Mouse (Mus musculus) liver, embryonic 16.5 days (tissue): ENCODE measurements around the gene Lpar2. TPM values are rescaled to one million over a fixed set of nuclear protein-coding genes. Genes with fewer than 3 reads are reported as not detected.

Experiments
- ATAC-seq: fragments of 200-750 bp; cut with Nextera tagmentation; 2 replicates; pipeline ENCODE4 v1.8.0; 2017; ENCODE audit warnings: low read depth, mild to moderate bottlenecking, moderate number of reproducible peaks, moderate library complexity
- H3K27ac ChIP-seq: fragments of 300-500 bp; sonication (generic); 2 replicates; pipeline ENCODE4 v1.5.1; 2014; ENCODE audit warnings: mild to moderate bottlenecking, low read length
- H3K27me3 ChIP-seq: fragments of 300-500 bp; sonication (generic); 2 replicates; pipeline ENCODE4 v1.6.1; 2014; ENCODE audit warnings: low read depth, low read length, mixed read lengths; ENCODE audit not compliant: control insufficient read depth, insufficient read depth
- H3K36me3 ChIP-seq: fragments of 300-500 bp; sonication (generic); 2 replicates; pipeline ENCODE4 v1.6.1; 2014; ENCODE audit warnings: mild to moderate bottlenecking; ENCODE audit not compliant: control insufficient read depth, insufficient read depth
- H3K4me1 ChIP-seq: fragments of 300-500 bp; sonication (generic); 2 replicates; pipeline ENCODE4 v1.6.1; 2014; ENCODE audit warnings: low read depth, low read length, mixed read lengths; ENCODE audit not compliant: control insufficient read depth
- H3K4me2 ChIP-seq: fragments of 300-500 bp; sonication (generic); 2 replicates; pipeline ENCODE4 v1.6.1; 2014; ENCODE audit warnings: low read depth, low read length, mixed read lengths
- H3K4me3 ChIP-seq: fragments of 300-500 bp; sonication (generic); 2 replicates; pipeline ENCODE4 v1.5.1; 2014; ENCODE audit warnings: low read depth, mild to moderate bottlenecking, low read length
- H3K9ac ChIP-seq: fragments of 300-500 bp; sonication (generic); 2 replicates; pipeline ENCODE4 v1.6.1; 2014; ENCODE audit warnings: low read depth, low read length
- H3K9me3 ChIP-seq: fragments of 300-500 bp; sonication (generic); replicated peaks from 2 replicates; pipeline ENCODE4 v1.6.1; 2016; ENCODE audit warnings: low read length; ENCODE audit not compliant: control insufficient read depth
- WGBS: fragments of 180-500 bp; shearing (Covaris S2); extraction: QIAGEN DNeasy Blood & Tissue Kit; methylation state at CpG from one replicate; pipeline ENCODE4 v1.1.7; 2014; ENCODE audit not compliant: insufficient replicate concordance; 5-methylcytosine and 5-hydroxymethylcytosine counted together
- polyA plus RNA-seq: library from polyadenylated mRNA; unstranded; fragments of >200 nt; fragmentation: Nextera tagmentation; extraction: Ambion mirVana; gene quantifications from 2 replicates; pipeline ENCODE4 v1.2.1, GENCODE M21; 2015

The Lpar2 gene
- polyA plus RNA-seq, 1 experiment from 2014 or later: 0.07 TPM

- no peaks in the 10 kb centered on the region for H3K9me3 ChIP-seq
- 67% methylated on average over 11 of the region's 11 CpGs for WGBS
Observed at GRCm38 (mm10) chr8:69870003-69870765, 48.0 kb downstream of the Lpar2 start.

GRCm38 (mm10) chr8:69870907-69871306 is 48.7 kb downstream of the Lpar2 start:
- ATAC-seq: no peak
- Histone ChIP-seq H3K4me1 (no peaks in the 10 kb centered on the region), H3K4me2 (no peak overlapping the region), H3K27me3 (no peaks in the 10 kb centered on the region), H3K9me3 (no peaks in the 10 kb centered on the region), H3K4me3 (no peak overlapping the region), H3K9ac (no peak overlapping the region), H3K36me3 (no peaks in the 10 kb centered on the region), H3K27ac (no peak overlapping the region)
- WGBS: 75% methylated on average over 6 of the region's 6 CpGs

More at GRCm38 (mm10) chr8:69870003-69870765, 48.0 kb downstream of the Lpar2 start:
- Histone ChIP-seq H3K27me3 (no peaks in the 10 kb centered on the region), H3K9ac (no peak overlapping the region), H3K4me2 (no peak overlapping the region), H3K4me3 (no peak overlapping the region), H3K4me1 (no peaks in the 10 kb centered on the region), H3K36me3 (no peaks in the 10 kb centered on the region), H3K27ac (no peak overlapping the region)
- ATAC-seq: no peak

GRCm38 (mm10) chr8:69874155-69874554 is 51.9 kb downstream of the Lpar2 start:
- no peak overlapping the region for H3K27ac ChIP-seq
- no peaks in the 10 kb centered on the region for H3K36me3 ChIP-seq
- peaks cover 2% of the 10 kb centered on the region; the same call in 1 of the 2 replicates for H3K27me3 ChIP-seq
- no peak overlapping the region for H3K9ac ChIP-seq
- no peaks in the 10 kb centered on the region for H3K4me1 ChIP-seq
- no peak overlapping the region for H3K4me2 ChIP-seq
- WGBS: 10% methylated on average over 9 of the region's 9 CpGs
- no peak overlapping the region for H3K4me3 ChIP-seq
- no peak for ATAC-seq
- no peaks in the 10 kb centered on the region for H3K9me3 ChIP-seq

- ATAC-seq: no peak
- Histone ChIP-seq H3K9me3 (no peaks in the 10 kb centered on the region), H3K4me2 (no peak overlapping the region), H3K27me3 (peaks cover 7% of the 10 kb centered on the region), H3K36me3 (no peaks in the 10 kb centered on the region), H3K4me1 (no peaks in the 10 kb centered on the region), H3K9ac (no peak overlapping the region), H3K4me3 (no peak overlapping the region), H3K27ac (no peak overlapping the region)
- 62% methylated on average over 13 of the region's 13 CpGs for WGBS
Observed at GRCm38 (mm10) chr8:69874654-69875053, 52.4 kb downstream of the Lpar2 start.

GRCm38 (mm10) chr8:69876097-69876496 is 53.9 kb downstream of the Lpar2 start:
- no peak overlapping the region for H3K27ac ChIP-seq
- no peaks in the 10 kb centered on the region for H3K9me3 ChIP-seq
- peaks cover 22% of the 10 kb centered on the region for H3K27me3 ChIP-seq
- H3K4me1 ChIP-seq: no peaks in the 10 kb centered on the region
- 40% methylated on average over 10 of the region's 10 CpGs for WGBS
- no peak overlapping the region for H3K4me2 ChIP-seq
- no peak for ATAC-seq
- no peak overlapping the region for H3K4me3 ChIP-seq
- no peak overlapping the region for H3K9ac ChIP-seq
- H3K36me3 ChIP-seq: no peaks in the 10 kb centered on the region

- no peaks in the 10 kb centered on the region; the same call in 1 of the 2 replicates for H3K9me3 ChIP-seq
- 66% methylated on average over 10 of the region's 10 CpGs for WGBS
- H3K36me3 ChIP-seq: no peaks in the 10 kb centered on the region
- peaks cover 30% of the 10 kb centered on the region for H3K27me3 ChIP-seq
- H3K4me2 ChIP-seq: no peak overlapping the region
- peaks cover 5% of the 10 kb centered on the region for H3K4me1 ChIP-seq
- no peak overlapping the region for H3K9ac ChIP-seq
- no peak overlapping the region for H3K4me3 ChIP-seq
- no peak for ATAC-seq
- H3K27ac ChIP-seq: no peak overlapping the region
Observed at GRCm38 (mm10) chr8:69876967-69877366, 54.7 kb downstream of the Lpar2 start.

GRCm38 (mm10) chr8:69877396-69877795 is 55.2 kb downstream of the Lpar2 start:
- Histone ChIP-seq H3K27me3 (peaks cover 35% of the 10 kb centered on the region), H3K4me2 (no peak overlapping the region), H3K9me3 (no peaks in the 10 kb centered on the region; the same call in 1 of the 2 replicates), H3K27ac (no peak overlapping the region), H3K4me1 (peaks cover 8% of the 10 kb centered on the region), H3K9ac (no peak overlapping the region), H3K36me3 (no peaks in the 10 kb centered on the region), H3K4me3 (no peak overlapping the region)
- WGBS: 58% methylated on average over 4 of the region's 4 CpGs
- ATAC-seq: no peak

GRCm38 (mm10) chr8:69877992-69878391 is 55.8 kb downstream of the Lpar2 start:
- H3K36me3 ChIP-seq: no peaks in the 10 kb centered on the region
- 47% methylated on average over 3 of the region's 3 CpGs for WGBS
- ATAC-seq: no peak
- peaks cover 41% of the 10 kb centered on the region for H3K27me3 ChIP-seq
- H3K4me2 ChIP-seq: no peak overlapping the region
- no peak overlapping the region for H3K9ac ChIP-seq
- peaks cover 8% of the 10 kb centered on the region for H3K4me1 ChIP-seq
- no peaks in the 10 kb centered on the region; the same call in 1 of the 2 replicates for H3K9me3 ChIP-seq
- H3K4me3 ChIP-seq: no peak overlapping the region
- no peak overlapping the region for H3K27ac ChIP-seq

GRCm38 (mm10) chr8:69879678-69880077 is 57.4 kb downstream of the Lpar2 start:
- peaks cover 8% of the 10 kb centered on the region for H3K4me1 ChIP-seq
- H3K4me3 ChIP-seq: no peak overlapping the region
- no peak overlapping the region for H3K4me2 ChIP-seq
- peaks cover 57% of the 10 kb centered on the region for H3K27me3 ChIP-seq
- no peak for ATAC-seq
- no peak overlapping the region for H3K27ac ChIP-seq
- WGBS: 44% methylated on average over 8 of the region's 8 CpGs
- no peaks in the 10 kb centered on the region for H3K36me3 ChIP-seq
- no peak overlapping the region for H3K9ac ChIP-seq
- no peaks in the 10 kb centered on the region; the same call in 1 of the 2 replicates for H3K9me3 ChIP-seq
